Mouse (Mus musculus) heart, adult 10 weeks (tissue): ENCODE data around the gene Zc3h7b. TPM values are rescaled to one million over a fixed set of nuclear protein-coding genes. Genes with fewer than 3 reads are reported as not detected.

ENCODE experiments used
- polyA plus RNA-seq: library from polyadenylated mRNA; stranded (reverse); fragments of 350-450 nt; fragmentation: Illumina TruSeq; extraction: RNeasy Lipid Tissue Mini Kit (QIAGEN cat#74804); gene quantifications from one replicate; pipeline ENCODE4 v1.2.3, GENCODE M21; 2014; ENCODE audit warnings: low read depth, low replicate concordance

Gene Zc3h7b
- 45.5 TPM for polyA plus RNA-seq

DNA sequence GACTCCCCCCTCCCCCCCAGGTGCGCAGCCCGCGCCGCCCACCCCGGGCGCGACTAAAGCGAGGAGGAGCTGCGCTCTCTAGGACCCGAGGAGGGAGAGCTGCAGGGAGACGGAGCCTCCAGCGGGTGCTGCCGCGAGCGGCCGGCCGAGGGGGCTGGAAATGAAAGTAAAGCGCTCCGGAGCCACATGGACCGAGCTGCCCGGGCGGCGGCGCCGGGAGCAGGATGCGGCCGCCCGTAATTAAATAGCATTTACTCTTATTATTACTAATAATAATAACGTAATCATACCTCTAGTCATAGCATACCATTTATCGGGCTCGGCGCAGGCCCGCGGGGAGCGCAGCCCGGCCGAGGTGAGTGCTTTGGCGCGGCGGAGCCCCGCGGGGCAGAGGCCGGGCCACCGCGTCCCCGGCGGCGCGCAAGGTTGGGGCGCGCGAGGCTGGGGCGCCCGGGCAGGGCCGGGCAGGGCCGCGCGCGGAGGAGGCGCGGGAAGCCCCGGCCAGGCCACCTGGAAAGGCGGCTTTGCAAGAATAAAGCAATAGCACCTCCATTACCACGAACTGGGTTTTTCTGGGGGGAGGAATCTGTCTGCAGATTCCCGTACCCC lies at the start of gene Zc3h7b, which contains the start of gene Rangap1:
Gene Zc3h7b, plus strand, starts transcription at position 66 of the 609 bp plus-strand sequence.
Gene Rangap1, minus strand, starts transcription at position 539 of the 609 bp plus-strand sequence.

GRCm38 (mm10) chr15:81697175-81697574 lies 47.7 kb upstream of the Zc3h7b start, which contains the start of gene Chadl:
TSS of gene Chadl (minus strand) at chr15:81697287.

DNA sequence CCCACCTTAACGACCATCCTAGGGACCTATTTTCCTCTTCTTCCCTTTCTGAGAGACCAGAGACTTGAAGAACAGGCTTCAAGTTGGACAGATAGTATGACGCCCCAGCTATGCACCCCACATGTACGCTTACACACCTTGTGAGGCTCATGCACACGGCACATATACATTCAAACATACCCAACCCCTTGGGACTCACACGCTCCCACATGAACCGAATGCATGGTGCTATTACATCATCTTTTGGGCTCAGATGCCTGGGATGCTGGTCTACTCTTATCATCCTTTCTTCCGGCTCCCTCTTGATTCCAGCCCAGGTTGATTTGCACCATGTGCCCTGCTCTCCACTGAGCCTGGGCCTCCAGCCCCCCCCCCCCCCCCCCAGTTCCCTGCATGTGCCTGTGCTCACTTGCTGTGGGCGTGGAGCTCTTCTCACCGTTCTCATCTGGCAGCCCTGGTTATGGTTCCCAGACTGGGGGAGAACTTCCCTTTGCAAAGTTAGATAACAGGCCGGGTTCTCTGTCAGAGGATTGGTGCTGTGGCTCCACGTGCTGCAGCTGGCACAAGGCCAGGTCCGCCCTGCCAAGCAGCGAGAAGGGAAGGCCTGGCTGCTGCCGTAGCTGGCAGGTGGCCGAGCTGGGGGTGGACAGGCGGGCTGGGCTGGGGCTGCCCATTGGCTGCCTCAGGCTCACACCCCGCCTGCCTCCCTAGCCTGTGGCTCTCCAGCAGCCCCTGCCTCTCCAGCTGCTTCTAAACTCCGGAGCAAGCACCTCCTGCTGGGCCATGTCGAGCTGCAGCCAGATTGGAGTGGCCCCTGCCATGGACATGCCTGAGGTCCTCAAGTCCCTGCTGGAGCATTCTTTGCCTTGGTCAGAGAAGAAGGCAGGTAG lies 57.4 kb downstream of the Zc3h7b start, which contains the start of gene Tef:
Gene Tef, plus strand, starts transcription at position 421 of the 890 bp plus-strand sequence.

Other genes with a start within 250 kb of the Zc3h7b start
- 21.3 TPM for gene Ep300, start 159.7 kb upstream of the Zc3h7b start, polyA plus RNA-seq
- gene L3mbtl2, start 81.2 kb upstream of the Zc3h7b start, polyA plus RNA-seq = 12.1 TPM
- 2.3 TPM for gene Chadl, start 47.8 kb upstream of the Zc3h7b start, polyA plus RNA-seq
- gene Rangap1, start 473 bp downstream of the Zc3h7b start, polyA plus RNA-seq = 20.9 TPM
- 84.7 TPM for gene Tef, start 57.4 kb downstream of the Zc3h7b start, polyA plus RNA-seq
- 36.4 TPM for gene Tob2, start 113.7 kb downstream of the Zc3h7b start, polyA plus RNA-seq
- 40.3 TPM for gene Phf5a, start 126.9 kb downstream of the Zc3h7b start, polyA plus RNA-seq
- gene Aco2, start 127.3 kb downstream of the Zc3h7b start, polyA plus RNA-seq = 2,087 TPM
- 11.3 TPM for gene Polr3h, start 181.2 kb downstream of the Zc3h7b start, polyA plus RNA-seq
- gene Csdc2, start 191.7 kb downstream of the Zc3h7b start, polyA plus RNA-seq = 91.9 TPM
- gene Pmm1, start 215.9 kb downstream of the Zc3h7b start, polyA plus RNA-seq = 34.2 TPM
- not detected for gene 1700029P11Rik, start 235.5 kb downstream of the Zc3h7b start, polyA plus RNA-seq
- 34.2 TPM for gene Xrcc6, start 242.8 kb downstream of the Zc3h7b start, polyA plus RNA-seq